Mouse (Mus musculus): ENCODE results near the gene Cdc26. TPM values are rescaled to one million over a fixed set of nuclear protein-coding genes. Genes with fewer than 3 reads are reported as not detected.

Gene Cdc26
- polyA plus RNA-seq, 1 experiment from 2014 or later = 138 TPM

- H3K27me3 ChIP-seq (ENCODE audit: insufficient read depth, low read length) = no peaks in the 10 kb centered on the region
- 77% methylated on average over 17 of the region's 17 CpGs for WGBS
- no peak overlapping the region for H3K4me2 ChIP-seq (ENCODE audit: low read length)
- TF ChIP-seq CTCF (IDR thresholded peaks at IDR 0.05; ENCODE audit: low read depth) = no peak
- DNase-seq (ENCODE audit: low spot score) (no peak), ATAC-seq (replicated peaks; ENCODE audit: low FRiP score, low read depth) (0 out of 2 replicates have a peak, but pooled peaks have one; percentile 29)
- no peak overlapping the region for H3K9ac ChIP-seq (ENCODE audit: low read depth, low read length)
- H3K9me3 ChIP-seq (replicated peaks; ENCODE audit: low read length) = no peaks in the 10 kb centered on the region
- peaks cover 21% of the 10 kb centered on the region for H3K36me3 ChIP-seq (ENCODE audit: insufficient read depth, low read length)
- no peaks in the 10 kb centered on the region for H3K4me1 ChIP-seq (replicated peaks; ENCODE audit: insufficient read depth, low read length)
- no peak overlapping the region for H3K27ac ChIP-seq
- no peak overlapping the region for H3K4me3 ChIP-seq (replicated peaks; ENCODE audit: low read depth, low read length)
Measured at GRCm38 (mm10) chr4:62427978-62428758, 19.7 kb upstream of the Cdc26 start.

- Histone ChIP-seq H3K9ac (ENCODE audit: low read depth, low read length) (no peak overlapping the region), H3K4me1 (replicated peaks; ENCODE audit: insufficient read depth, low read length) (no peaks in the 10 kb centered on the region), H3K4me2 (ENCODE audit: low read length) (no peak overlapping the region), H3K27ac (no peak overlapping the region), H3K4me3 (replicated peaks; ENCODE audit: low read depth, low read length) (no peak overlapping the region), H3K9me3 (replicated peaks; ENCODE audit: low read length) (no peaks in the 10 kb centered on the region), H3K27me3 (ENCODE audit: insufficient read depth, low read length) (no peaks in the 10 kb centered on the region), H3K36me3 (ENCODE audit: insufficient read depth, low read length) (peaks cover 40% of the 10 kb centered on the region)
- 92% methylated on average over 4 of the region's 4 CpGs for WGBS
- DNase-seq (ENCODE audit: low spot score) (no peak), ATAC-seq (replicated peaks; ENCODE audit: low FRiP score, low read depth) (no peak)
- TF ChIP-seq CTCF (IDR thresholded peaks at IDR 0.05; ENCODE audit: low read depth) = no peak
Measured at GRCm38 (mm10) chr4:62425891-62426290, 17.4 kb upstream of the Cdc26 start.

GRCm38 (mm10) chr4:62419091-62419490 is 10.6 kb upstream of the Cdc26 start:
- no peak for ATAC-seq (replicated peaks; ENCODE audit: low FRiP score, low read depth)
- Histone ChIP-seq H3K36me3 (ENCODE audit: insufficient read depth, low read length) (peaks cover 86% of the 10 kb centered on the region), H3K27ac (no peak overlapping the region), H3K4me1 (replicated peaks; ENCODE audit: insufficient read depth, low read length) (no peaks in the 10 kb centered on the region), H3K27me3 (ENCODE audit: insufficient read depth, low read length) (no peaks in the 10 kb centered on the region), H3K4me2 (ENCODE audit: low read length) (no peak overlapping the region), H3K4me3 (replicated peaks; ENCODE audit: low read depth, low read length) (no peak overlapping the region), H3K9ac (ENCODE audit: low read depth, low read length) (no peak overlapping the region), H3K9me3 (replicated peaks; ENCODE audit: low read length) (no peaks in the 10 kb centered on the region)
- WGBS = 97% methylated on average over 6 of the region's 6 CpGs
- DNase-seq (ENCODE audit: low spot score) = no peak
- no peak for TF ChIP-seq CTCF (IDR thresholded peaks at IDR 0.05; ENCODE audit: low read depth)

GRCm38 (mm10) chr4:62418448-62418847 is 10.0 kb upstream of the Cdc26 start:
- Histone ChIP-seq H3K4me1 (replicated peaks; ENCODE audit: insufficient read depth, low read length) (no peaks in the 10 kb centered on the region), H3K27ac (no peak overlapping the region), H3K9me3 (replicated peaks; ENCODE audit: low read length) (no peaks in the 10 kb centered on the region), H3K4me2 (ENCODE audit: low read length) (no peak overlapping the region), H3K36me3 (ENCODE audit: insufficient read depth, low read length) (peaks cover 81% of the 10 kb centered on the region), H3K27me3 (ENCODE audit: insufficient read depth, low read length) (no peaks in the 10 kb centered on the region), H3K4me3 (replicated peaks; ENCODE audit: low read depth, low read length) (no peak overlapping the region), H3K9ac (ENCODE audit: low read depth, low read length) (no peak overlapping the region)
- TF ChIP-seq CTCF (IDR thresholded peaks at IDR 0.05; ENCODE audit: low read depth) = no peak
- ATAC-seq (replicated peaks; ENCODE audit: low FRiP score, low read depth) (no peak), DNase-seq (ENCODE audit: low spot score) (no peak)
- WGBS = 94% methylated on average over 8 of the region's 8 CpGs

- Histone ChIP-seq H3K9ac (ENCODE audit: low read depth, low read length) (no peak overlapping the region), H3K36me3 (ENCODE audit: insufficient read depth, low read length) (peaks cover 36% of the 10 kb centered on the region), H3K4me3 (replicated peaks; ENCODE audit: low read depth, low read length) (no peak overlapping the region), H3K9me3 (replicated peaks; ENCODE audit: low read length) (no peaks in the 10 kb centered on the region), H3K27ac (no peak overlapping the region), H3K4me2 (ENCODE audit: low read length) (no peak overlapping the region), H3K27me3 (ENCODE audit: insufficient read depth, low read length) (no peaks in the 10 kb centered on the region), H3K4me1 (replicated peaks; ENCODE audit: insufficient read depth, low read length) (peaks cover 6% of the 10 kb centered on the region; the same call in 1 of the 2 replicates)
- WGBS = 94% methylated on average over 10 of the region's 10 CpGs
- no peak for TF ChIP-seq CTCF (IDR thresholded peaks at IDR 0.05; ENCODE audit: low read depth)
- ATAC-seq (replicated peaks; ENCODE audit: low FRiP score, low read depth) = no peak
- DNase-seq (ENCODE audit: low spot score) = no peak
Measured at GRCm38 (mm10) chr4:62411606-62412005, 3.2 kb upstream of the Cdc26 start.

- no peak overlapping the region for H3K27ac ChIP-seq
- H3K4me3 ChIP-seq (replicated peaks; ENCODE audit: low read depth, low read length) = no peak overlapping the region
- DNase-seq (ENCODE audit: low spot score) (no peak), ATAC-seq (replicated peaks; ENCODE audit: low FRiP score, low read depth) (no peak)
- no peaks in the 10 kb centered on the region for H3K27me3 ChIP-seq (ENCODE audit: insufficient read depth, low read length)
- H3K4me1 ChIP-seq (replicated peaks; ENCODE audit: insufficient read depth, low read length) = peaks cover 10% of the 10 kb centered on the region; the same call in 1 of the 2 replicates
- no peaks in the 10 kb centered on the region for H3K9me3 ChIP-seq (replicated peaks; ENCODE audit: low read length)
- peaks cover 23% of the 10 kb centered on the region for H3K36me3 ChIP-seq (ENCODE audit: insufficient read depth, low read length)
- 80% methylated on average over 2 of the region's 2 CpGs for WGBS
- no peak overlapping the region for H3K9ac ChIP-seq (ENCODE audit: low read depth, low read length)
- H3K4me2 ChIP-seq (ENCODE audit: low read length) = peak overlapping the region; percentile 69
- TF ChIP-seq CTCF (IDR thresholded peaks at IDR 0.05; ENCODE audit: low read depth) = no peak
Measured at GRCm38 (mm10) chr4:62410325-62410724, 1.9 kb upstream of the Cdc26 start.

Measured in kidney, postnatal 0 days (tissue).